Mouse (Mus musculus) limb, embryonic 14.5 days (tissue): ENCODE data around the gene Fgf14. TPM values are rescaled to one million over a fixed set of nuclear protein-coding genes. Genes with fewer than 3 reads are reported as not detected.
"Not testable (repeated sequence)": the region's sequence is repeated elsewhere in the genome, so short reads cannot be mapped to it uniquely, and the experiment has no call there.

Experiments
- ATAC-seq: fragments of 200-750 bp; cut with Nextera tagmentation; 2 replicates; pipeline ENCODE4 v1.8.0; 2017; ENCODE audit warnings: low read depth, moderate number of reproducible peaks, moderate TSS enrichment; ENCODE audit not compliant: low FRiP score
- DNase-seq: peaks from one replicate; pipeline ENCODE4 v3.0.0-alpha.2; 2015; ENCODE audit warnings: low spot score
- H3K27ac ChIP-seq: fragments of 300-500 bp; sonication (generic); replicated peaks from 2 replicates; pipeline ENCODE4 v1.5.1; 2014; ENCODE audit warnings: low read depth, mild to moderate bottlenecking, low read length, moderate library complexity, mixed read lengths
- H3K27me3 ChIP-seq: fragments of 300-500 bp; sonication (generic); 2 replicates; pipeline ENCODE4 v1.6.1; 2014; ENCODE audit warnings: low read length, mixed read lengths; ENCODE audit not compliant: control insufficient read depth, insufficient read depth
- H3K36me3 ChIP-seq: fragments of 300-500 bp; sonication (generic); 2 replicates; pipeline ENCODE4 v1.6.1; 2014; ENCODE audit warnings: mild to moderate bottlenecking, low read length, moderate library complexity, mixed read lengths; ENCODE audit not compliant: control insufficient read depth, insufficient read depth
- H3K4me1 ChIP-seq: fragments of 300-500 bp; sonication (generic); 2 replicates; pipeline ENCODE4 v1.6.1; 2014; ENCODE audit warnings: antibody characterized with exemption, low read length, mixed read lengths; ENCODE audit not compliant: control insufficient read depth, insufficient read depth
- H3K4me2 ChIP-seq: fragments of 300-500 bp; sonication (generic); replicated peaks from 2 replicates; pipeline ENCODE4 v1.6.1; 2014; ENCODE audit warnings: low read depth, mild to moderate bottlenecking, low read length, moderate library complexity; ENCODE audit not compliant: severe bottlenecking
- H3K4me3 ChIP-seq: fragments of 300-500 bp; sonication (generic); replicated peaks from 2 replicates; pipeline ENCODE4 v1.5.1; 2014; ENCODE audit warnings: low read length
- H3K9ac ChIP-seq: fragments of 300-500 bp; sonication (generic); 2 replicates; pipeline ENCODE4 v1.6.1; 2014; ENCODE audit warnings: mild to moderate bottlenecking, low read depth, low read length, moderate library complexity; ENCODE audit not compliant: severe bottlenecking
- H3K9me3 ChIP-seq: fragments of 300-500 bp; sonication (generic); 2 replicates; pipeline ENCODE4 v1.6.1; 2016; ENCODE audit warnings: low read length; ENCODE audit not compliant: control insufficient read depth
- POLR2A ChIP-seq: fragments of 200-500 bp; IDR thresholded peaks from 2 replicates; pipeline ENCODE4 v1.8.0; 2012; ENCODE audit warnings: inconsistent platforms, mild to moderate bottlenecking, moderate library complexity, borderline replicate concordance; ENCODE audit not compliant: insufficient read depth, insufficient read length; ENCODE audit errors: extremely low read depth
- WGBS: fragments of 180-500 bp; shearing (Covaris S2); extraction: QIAGEN DNeasy Blood & Tissue Kit; methylation state at CpG from one replicate; pipeline ENCODE4 v1.1.7; 2014; 5-methylcytosine and 5-hydroxymethylcytosine counted together
- polyA plus RNA-seq, 2 experiments: library from polyadenylated mRNA; depleted of rRNA in 1 of 2; stranded (reverse) in 1 of 2; unstranded in 1 of 2; fragments of >200 nt; fragmentation: Nextera tagmentation in 1 of 2; extraction: Ambion mirVana in 1 of 2; gene quantifications; 2 replicates each; pipeline versions ENCODE4 v1.2.1 to v1.2.3; 2012 to 2014

Fgf14 gene
- polyA plus RNA-seq, 2 experiments = 0.18 to 0.73 TPM

GRCm38 (mm10) chr14:124536106-124536505 is 140.8 kb downstream of the Fgf14 start:
- H3K27me3 ChIP-seq = no peaks in the 10 kb centered on the region
- ATAC-seq (no peak), DNase-seq (no peak)
- no peak overlapping the region for H3K4me2 ChIP-seq
- TF ChIP-seq POLR2A = no peak
- no peaks in the 10 kb centered on the region for H3K4me1 ChIP-seq
- H3K36me3 ChIP-seq = no peaks in the 10 kb centered on the region
- no peaks in the 10 kb centered on the region for H3K9me3 ChIP-seq
- H3K4me3 ChIP-seq = no peak overlapping the region
- H3K9ac ChIP-seq = no peak overlapping the region
- WGBS = 32% methylated on average over 3 of the region's 3 CpGs
- H3K27ac ChIP-seq = no peak overlapping the region

- H3K4me1 ChIP-seq, H3K4me2 ChIP-seq, ATAC-seq, H3K36me3 ChIP-seq, H3K27ac ChIP-seq, DNase-seq, H3K27me3 ChIP-seq, H3K9me3 ChIP-seq, H3K4me3 ChIP-seq, H3K9ac ChIP-seq: not testable (repeated sequence)
- WGBS = 74% methylated on average over 2 of the region's 2 CpGs
These were observed 141.6 kb downstream of the Fgf14 start for GRCm38 (mm10) chr14:124535376-124535775.

DNA sequence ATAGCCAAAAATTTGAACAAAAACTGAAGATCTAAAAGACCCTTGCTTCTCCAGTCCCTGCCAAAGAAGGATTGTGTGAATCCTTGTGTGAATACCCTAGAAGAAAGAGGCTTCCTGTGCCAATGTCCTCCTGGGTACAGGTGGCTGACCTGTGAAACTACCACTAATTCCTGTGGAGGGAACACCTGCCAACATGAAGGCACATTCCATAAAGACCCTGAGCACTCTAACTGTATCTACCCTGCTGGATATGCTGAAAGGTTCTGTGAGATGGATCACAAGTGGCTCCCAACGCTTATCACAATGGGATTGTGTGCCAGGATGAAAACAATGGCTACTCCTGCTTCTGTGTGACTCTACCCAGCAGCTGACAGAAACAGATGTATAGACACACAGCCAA is 144.9 kb downstream of the Fgf14 start:
- no peak overlapping the region for H3K9ac ChIP-seq
- no peak overlapping the region for H3K27ac ChIP-seq
- no peak for ATAC-seq
- 44% methylated on average over 1 of the region's 1 CpGs for WGBS
- H3K9me3 ChIP-seq = no peaks in the 10 kb centered on the region
- no peaks in the 10 kb centered on the region for H3K27me3 ChIP-seq
- DNase-seq = no peak
- H3K4me2 ChIP-seq = no peak overlapping the region
- no peak for TF ChIP-seq POLR2A
- no peaks in the 10 kb centered on the region for H3K36me3 ChIP-seq
- H3K4me1 ChIP-seq = no peaks in the 10 kb centered on the region
- H3K4me3 ChIP-seq = no peak overlapping the region

DNA sequence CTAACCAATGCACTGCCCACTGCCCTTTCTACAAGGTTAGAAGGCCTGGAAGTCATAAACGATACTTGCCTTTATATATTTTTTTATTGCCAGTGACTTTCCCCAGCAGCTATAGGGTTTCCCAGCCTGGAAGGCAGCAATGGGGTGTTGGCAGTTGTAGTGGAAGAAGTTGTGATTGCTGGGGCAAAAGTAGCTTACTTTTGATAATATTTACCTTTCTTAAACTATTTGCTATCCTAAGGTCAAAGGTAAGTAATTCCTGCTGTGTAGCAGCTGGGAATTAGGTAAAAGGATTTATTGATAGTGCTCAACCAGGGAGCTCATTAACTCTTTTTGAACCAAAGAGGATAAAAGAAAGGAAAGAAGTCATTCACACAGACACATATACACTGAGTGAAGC is 164.9 kb downstream of the Fgf14 start:
- 40% methylated on average over 1 of the region's 1 CpGs for WGBS
- no peak overlapping the region for H3K4me3 ChIP-seq
- no peaks in the 10 kb centered on the region for H3K27me3 ChIP-seq
- no peaks in the 10 kb centered on the region for H3K36me3 ChIP-seq
- H3K4me1 ChIP-seq = no peaks in the 10 kb centered on the region
- H3K9ac ChIP-seq = no peak overlapping the region
- no peak overlapping the region for H3K4me2 ChIP-seq
- H3K9me3 ChIP-seq = no peaks in the 10 kb centered on the region
- no peak for ATAC-seq
- H3K27ac ChIP-seq = no peak overlapping the region
- no peak for TF ChIP-seq POLR2A
- no peak for DNase-seq

DNA sequence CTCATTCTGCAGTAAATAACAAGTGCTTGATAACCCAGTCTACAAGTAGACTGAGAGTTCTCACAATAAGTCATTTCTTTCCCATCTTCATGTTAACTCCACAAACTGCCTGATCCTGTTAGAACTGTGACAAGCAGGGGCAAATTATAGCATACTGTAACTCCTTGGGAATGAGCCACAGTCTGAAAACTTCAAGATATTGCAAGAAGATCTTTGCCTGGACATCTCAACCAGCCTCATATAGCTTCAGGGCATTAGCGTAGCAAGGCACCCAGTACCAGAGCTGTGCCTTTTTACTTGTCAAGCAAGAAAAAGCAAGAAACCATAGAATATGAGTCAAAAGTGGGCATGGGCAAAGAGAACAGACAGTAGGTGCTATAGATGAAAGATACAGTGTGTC is 188.0 kb downstream of the Fgf14 start:
- Histone ChIP-seq H3K9me3 (no peaks in the 10 kb centered on the region), H3K27me3 (no peaks in the 10 kb centered on the region), H3K36me3 (no peaks in the 10 kb centered on the region), H3K4me1 (no peaks in the 10 kb centered on the region), H3K9ac (no peak overlapping the region), H3K4me2 (no peak overlapping the region), H3K27ac (no peak overlapping the region), H3K4me3 (no peak overlapping the region)
- DNase-seq = no peak
- WGBS = 93% methylated on average over 1 of the region's 1 CpGs
- TF ChIP-seq POLR2A = no peak
- ATAC-seq = no peak

DNA sequence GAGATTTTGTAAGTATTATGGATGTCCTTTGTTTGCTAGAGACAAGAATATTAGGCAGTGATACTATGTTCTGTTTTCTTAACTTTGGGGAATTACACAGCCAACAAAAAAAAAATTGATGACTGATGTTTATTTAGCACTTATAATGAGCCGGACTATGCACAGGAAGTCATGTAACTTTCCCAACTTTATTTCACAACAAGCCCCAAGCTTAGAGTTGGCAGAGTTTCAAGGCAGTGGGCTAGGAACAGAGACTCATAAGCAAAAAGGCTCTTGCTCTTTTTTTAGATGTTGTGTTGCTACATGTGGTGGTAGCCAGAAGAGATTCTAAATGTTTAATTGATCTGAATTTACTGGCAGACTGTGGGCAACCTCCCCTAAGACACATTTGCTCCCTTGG is 191.7 kb downstream of the Fgf14 start:
- no peak overlapping the region for H3K4me3 ChIP-seq
- no peak overlapping the region for H3K4me2 ChIP-seq
- H3K27me3 ChIP-seq = no peaks in the 10 kb centered on the region
- H3K9me3 ChIP-seq = no peaks in the 10 kb centered on the region
- ATAC-seq (no peak), DNase-seq (no peak)
- no peaks in the 10 kb centered on the region for H3K4me1 ChIP-seq
- no peak overlapping the region for H3K27ac ChIP-seq
- TF ChIP-seq POLR2A = no peak
- no peak overlapping the region for H3K9ac ChIP-seq
- 74% methylated on average over 1 of the region's 1 CpGs for WGBS
- H3K36me3 ChIP-seq = no peaks in the 10 kb centered on the region
